Mouse (Mus musculus): Measurements from ENCODE around the gene S1pr5.
"Not testable (repeated sequence)": the region's sequence is repeated elsewhere in the genome, so short reads cannot be mapped to it uniquely, and the experiment has no call there.

Gene S1pr5

GRCm38 (mm10) chr9:21197981-21198380 is 50.3 kb downstream of the S1pr5 start:
- no peak for DNase-seq

- no peak for DNase-seq
These were observed 51.5 kb downstream of the S1pr5 start for GRCm38 (mm10) chr9:21196521-21197433.

GRCm38 (mm10) chr9:21195736-21196505 is 52.3 kb downstream of the S1pr5 start:
- not testable (repeated sequence) for DNase-seq

- peak; percentile 50 for DNase-seq
These were observed 53.3 kb downstream of the S1pr5 start for GRCm38 (mm10) chr9:21194787-21195493.

GRCm38 (mm10) chr9:21193786-21194185 is 54.5 kb downstream of the S1pr5 start:
- DNase-seq, result no peak

Measured in lung, postnatal 36 days (tissue).